Mouse (Mus musculus) kidney, embryonic 16.5 days (tissue): ENCODE results near the gene Rnf5. TPM values are rescaled to one million over a fixed set of nuclear protein-coding genes. Genes with fewer than 3 reads are reported as not detected.

Source experiments
- ATAC-seq: fragments of 200-750 bp; cut with Nextera tagmentation; 2 replicates; pipeline ENCODE4 v1.8.0; 2017; ENCODE audit warnings: moderate TSS enrichment; ENCODE audit not compliant: low FRiP score, low TSS enrichment
- H3K27ac ChIP-seq: fragments of 300-500 bp; sonication (generic); 2 replicates; pipeline ENCODE4 v1.5.1; 2014; ENCODE audit warnings: low read length
- H3K27me3 ChIP-seq: fragments of 300-500 bp; sonication (generic); 2 replicates; pipeline ENCODE4 v1.6.1; 2014; ENCODE audit warnings: low read length, control low read depth, mixed read lengths; ENCODE audit not compliant: insufficient read depth
- H3K36me3 ChIP-seq: fragments of 300-500 bp; sonication (generic); 2 replicates; pipeline ENCODE4 v1.6.1; 2014; ENCODE audit warnings: low read length, control low read depth, mixed read lengths; ENCODE audit not compliant: insufficient read depth
- H3K4me1 ChIP-seq: fragments of 300-500 bp; sonication (generic); 2 replicates; pipeline ENCODE4 v1.6.1; 2014; ENCODE audit warnings: low read length, control low read depth, mixed read lengths; ENCODE audit not compliant: insufficient read depth
- H3K4me2 ChIP-seq: fragments of 300-500 bp; sonication (generic); replicated peaks from 2 replicates; pipeline ENCODE4 v1.6.1; 2014; ENCODE audit warnings: low read depth, low read length
- H3K4me3 ChIP-seq: fragments of 300-500 bp; sonication (generic); 2 replicates; pipeline ENCODE4 v1.5.1; 2014; ENCODE audit warnings: mild to moderate bottlenecking, low read length
- H3K9ac ChIP-seq: fragments of 300-500 bp; sonication (generic); replicated peaks from 2 replicates; pipeline ENCODE4 v1.6.1; 2014; ENCODE audit warnings: low read length
- H3K9me3 ChIP-seq: fragments of 300-500 bp; sonication (generic); 2 replicates; pipeline ENCODE4 v1.6.1; 2016; ENCODE audit warnings: low read length, control low read depth
- WGBS: fragments of 180-500 bp; shearing (Covaris S2); extraction: QIAGEN DNeasy Blood & Tissue Kit; methylation state at CpG from one replicate; pipeline ENCODE4 v1.1.7; 2014; 5-methylcytosine and 5-hydroxymethylcytosine counted together
- polyA plus RNA-seq: library from polyadenylated mRNA; unstranded; fragments of >200 nt; fragmentation: Nextera tagmentation; extraction: Ambion mirVana; gene quantifications from 2 replicates; pipeline ENCODE4 v1.2.1, GENCODE M21; 2015

The Rnf5 gene
- polyA plus RNA-seq, 1 experiment from 2014 or later: 185 TPM

DNA sequence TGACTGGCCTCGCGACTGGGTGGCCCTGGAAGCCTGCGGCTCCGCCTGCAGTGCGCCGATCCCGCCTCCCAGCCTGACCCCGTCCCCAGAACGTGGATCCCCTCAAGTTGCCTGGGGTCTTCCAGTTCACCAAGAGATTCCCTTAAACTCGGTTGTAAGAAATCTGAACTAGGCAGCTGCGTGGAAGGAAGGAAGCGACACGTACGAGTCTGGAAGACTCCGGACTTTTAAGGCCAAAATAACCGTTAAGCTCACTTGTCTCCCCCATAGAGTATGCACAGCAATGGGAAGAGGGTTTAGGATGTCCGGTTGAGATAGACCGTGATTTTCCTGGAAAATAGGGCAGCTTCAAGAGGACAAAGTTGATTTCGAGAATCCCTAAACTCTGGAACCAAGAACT lies 15.7 kb downstream of the Rnf5 start:
- Histone ChIP-seq H3K4me3 (peak overlapping the region; percentile 68), H3K4me2 (peak overlapping the region; percentile 95), H3K4me1 (peaks cover 48% of the 10 kb centered on the region), H3K9ac (peak overlapping the region; percentile 84), H3K27me3 (no peaks in the 10 kb centered on the region), H3K36me3 (no peaks in the 10 kb centered on the region), H3K27ac (peak overlapping the region; percentile 98), H3K9me3 (no peaks in the 10 kb centered on the region)
- 4% methylated on average over 19 of the region's 19 CpGs for WGBS
- no peak for ATAC-seq

DNA sequence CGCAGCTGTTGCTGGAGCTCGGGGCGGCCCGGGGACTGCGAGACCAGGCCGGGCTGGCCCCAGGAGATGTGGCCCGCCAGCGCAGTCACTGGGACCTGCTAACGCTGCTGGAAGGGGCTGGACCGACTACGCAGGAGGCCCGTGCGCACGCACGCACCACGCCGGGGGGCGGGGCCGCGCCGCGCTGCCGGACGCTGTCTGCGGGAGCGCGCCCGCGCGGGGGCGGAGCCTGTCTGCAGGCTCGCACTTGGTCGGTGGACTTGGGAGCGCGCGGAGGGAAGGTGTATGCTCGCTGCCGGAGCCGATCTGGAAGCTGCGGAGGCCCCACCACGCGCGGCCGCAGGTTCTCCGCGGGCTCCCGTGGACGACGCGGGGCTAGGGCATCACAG lies 16.1 kb downstream of the Rnf5 start:
- Histone ChIP-seq H3K27me3 (no peaks in the 10 kb centered on the region), H3K36me3 (no peaks in the 10 kb centered on the region), H3K4me1 (peaks cover 48% of the 10 kb centered on the region), H3K27ac (peak overlapping the region; percentile 98), H3K4me3 (peak overlapping the region; percentile 68), H3K9me3 (no peaks in the 10 kb centered on the region), H3K9ac (peak overlapping the region; percentile 84), H3K4me2 (peak overlapping the region; percentile 95)
- under 1% methylated on average over 48 of the region's 50 CpGs for WGBS
- ATAC-seq: peak; percentile 75

DNA sequence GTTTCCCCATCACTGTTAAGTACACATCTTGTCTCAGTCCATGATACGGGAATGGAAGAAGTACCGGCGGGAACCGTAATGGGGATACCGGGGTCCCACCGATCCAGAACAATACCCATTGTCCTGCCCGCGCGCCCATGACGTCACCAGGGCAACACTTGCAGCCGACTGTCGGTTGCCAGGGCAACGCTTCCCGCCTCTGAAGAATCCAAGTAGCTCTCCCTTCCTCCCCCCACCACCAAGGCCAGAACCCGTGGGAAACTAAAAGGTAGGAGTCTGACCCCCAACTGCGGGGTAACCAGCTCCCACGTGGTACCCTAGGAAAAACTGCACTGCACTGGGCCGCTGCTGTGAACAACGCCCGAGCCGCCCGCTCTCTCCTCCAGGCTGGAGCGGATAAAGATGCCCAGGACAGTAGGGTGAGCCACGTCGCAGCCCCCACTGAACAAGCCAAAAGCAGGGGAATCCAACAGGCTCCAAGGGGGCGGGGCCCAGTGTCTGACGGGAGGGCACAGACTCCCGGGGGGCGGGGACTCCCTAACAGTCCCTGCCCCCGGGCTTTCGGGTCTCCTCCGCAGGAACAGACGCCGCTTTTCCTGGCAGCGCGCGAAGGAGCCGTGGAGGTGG lies 16.6 kb downstream of the Rnf5 start:
- Histone ChIP-seq H3K27me3 (no peaks in the 10 kb centered on the region), H3K4me2 (peak overlapping the region; percentile 95), H3K4me3 (peak overlapping the region; percentile 68), H3K36me3 (no peaks in the 10 kb centered on the region), H3K27ac (peak overlapping the region; percentile 98), H3K4me1 (peaks cover 48% of the 10 kb centered on the region), H3K9me3 (no peaks in the 10 kb centered on the region), H3K9ac (peak overlapping the region; percentile 84)
- WGBS: under 1% methylated on average over 38 of the region's 38 CpGs
- ATAC-seq: peak; percentile 78

DNA sequence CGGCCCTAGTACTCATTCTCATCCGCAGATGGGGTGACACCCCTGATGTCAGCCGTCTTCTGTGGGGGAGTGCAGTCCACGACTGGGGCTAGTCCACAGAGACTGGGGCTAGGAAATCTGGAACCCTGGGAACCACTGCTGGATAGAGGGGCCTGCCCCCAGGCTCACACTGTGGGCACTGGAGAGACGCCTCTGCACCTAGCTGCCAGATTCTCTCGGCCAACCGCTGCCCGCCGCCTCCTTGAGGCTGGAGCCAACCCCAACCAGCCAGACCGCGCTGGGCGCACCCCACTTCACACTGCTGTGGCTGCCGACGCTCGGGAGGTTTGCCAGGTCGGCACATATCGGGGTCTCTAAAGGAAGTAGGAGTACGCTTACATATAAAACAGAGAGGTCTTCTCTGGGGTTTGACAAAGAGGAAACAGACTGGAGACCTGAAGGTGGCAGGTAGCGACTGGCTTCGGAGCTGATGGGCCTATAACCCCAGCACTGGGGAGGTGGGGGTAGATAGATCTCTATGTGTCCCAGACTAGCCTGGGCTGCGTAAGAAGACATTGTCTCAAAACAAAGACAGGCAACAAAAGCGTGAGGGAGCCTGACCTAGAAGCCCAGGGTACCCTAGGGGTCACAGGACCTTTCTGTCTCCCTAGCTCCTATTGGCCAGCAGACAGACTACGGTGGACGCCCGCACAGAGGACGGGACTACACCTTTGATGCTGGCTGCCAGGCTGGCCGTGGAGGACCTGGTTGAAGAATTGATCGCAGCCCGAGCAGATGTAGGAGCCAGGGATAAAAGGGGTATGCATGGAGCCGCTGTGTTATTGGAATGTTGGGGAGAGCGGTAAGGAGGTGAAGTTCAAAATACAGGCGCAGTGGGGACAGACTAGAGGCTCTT lies 17.4 kb downstream of the Rnf5 start:
- 28% methylated on average over 32 of the region's 32 CpGs for WGBS

DNA sequence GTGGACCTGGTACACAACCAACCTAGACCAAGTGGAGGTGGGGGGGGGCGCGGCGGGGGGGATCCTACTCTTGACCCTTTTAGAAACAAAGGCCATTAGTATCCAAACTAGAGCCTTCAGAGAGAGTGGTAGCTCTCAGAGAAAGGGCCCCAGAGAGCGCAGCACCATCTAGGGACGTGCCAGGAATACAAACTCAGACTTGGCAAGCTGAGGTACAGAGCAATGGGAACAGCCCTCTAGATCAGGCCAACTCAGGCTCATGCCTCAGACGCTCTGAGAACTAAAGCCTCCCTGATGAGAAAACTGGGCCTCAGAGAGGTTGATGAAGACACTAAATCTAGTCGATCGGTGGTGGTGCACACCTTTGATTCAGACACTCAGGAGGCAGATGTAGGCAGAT lies 18.4 kb downstream of the Rnf5 start:
- Histone ChIP-seq H3K9me3 (no peaks in the 10 kb centered on the region), H3K4me3 (no peak overlapping the region), H3K36me3 (no peaks in the 10 kb centered on the region), H3K4me1 (peaks cover 32% of the 10 kb centered on the region), H3K9ac (no peak overlapping the region), H3K4me2 (no peak overlapping the region), H3K27me3 (no peaks in the 10 kb centered on the region), H3K27ac (no peak overlapping the region)
- no peak for ATAC-seq
- 94% methylated on average over 8 of the region's 8 CpGs for WGBS

More for the DNA sequence above, 17.4 kb downstream of the Rnf5 start:
- no peaks in the 10 kb centered on the region for H3K36me3 ChIP-seq
- peaks cover 42% of the 10 kb centered on the region for H3K4me1 ChIP-seq
- peak overlapping the region; percentile 98 for H3K27ac ChIP-seq
- H3K9ac ChIP-seq: peak overlapping the region; percentile 84
- H3K27me3 ChIP-seq: no peaks in the 10 kb centered on the region
- ATAC-seq: 0 out of 2 replicates have a peak, but pooled peaks have one; percentile 0
- peak overlapping the region; percentile 68 for H3K4me3 ChIP-seq
- H3K9me3 ChIP-seq: no peaks in the 10 kb centered on the region
- peak overlapping the region; percentile 95 for H3K4me2 ChIP-seq

DNA sequence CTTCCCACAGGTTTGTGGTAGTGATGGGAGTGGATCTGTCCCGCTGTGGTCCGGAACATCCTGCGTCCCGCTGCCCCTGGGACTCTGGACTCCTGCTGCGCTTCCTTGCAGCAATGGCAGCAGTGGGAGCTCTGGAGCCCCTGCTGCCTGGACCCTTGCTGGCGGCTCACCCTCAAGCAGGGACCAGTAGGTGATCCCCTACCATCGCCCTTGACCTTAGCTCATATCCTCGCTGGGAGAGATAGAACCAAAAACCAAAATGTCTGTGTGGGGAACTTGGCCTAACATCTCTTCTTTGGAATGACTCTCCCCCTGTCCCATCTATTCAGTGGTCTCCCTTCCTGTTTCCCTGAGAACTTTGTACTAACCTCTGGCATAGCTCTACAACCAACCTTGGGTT lies 19.7 kb downstream of the Rnf5 start:
- Histone ChIP-seq H3K27ac (no peak overlapping the region), H3K4me1 (peaks cover 19% of the 10 kb centered on the region), H3K9ac (no peak overlapping the region), H3K27me3 (no peaks in the 10 kb centered on the region), H3K9me3 (no peaks in the 10 kb centered on the region), H3K36me3 (no peaks in the 10 kb centered on the region), H3K4me3 (no peak overlapping the region), H3K4me2 (no peak overlapping the region)
- no peak for ATAC-seq
- WGBS: 88% methylated on average over 8 of the region's 8 CpGs

DNA sequence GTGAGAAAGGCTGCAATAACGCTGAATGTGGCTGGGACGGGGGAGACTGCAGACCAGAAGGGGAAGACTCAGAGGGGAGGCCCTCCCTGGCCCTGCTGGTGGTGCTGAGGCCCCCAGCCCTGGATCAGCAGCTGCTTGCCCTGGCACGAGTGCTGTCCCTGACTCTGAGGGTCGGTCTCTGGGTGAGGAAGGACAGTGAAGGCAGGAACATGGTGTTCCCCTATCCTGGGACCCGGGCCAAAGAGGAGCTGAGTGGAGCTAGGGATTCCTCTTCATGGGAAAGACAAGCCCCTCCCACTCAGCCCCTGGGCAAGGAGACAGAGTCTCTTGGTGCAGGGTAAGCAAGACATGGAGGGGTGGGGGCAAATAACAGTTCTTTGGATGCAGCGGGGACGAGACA lies 20.1 kb downstream of the Rnf5 start:
- no peak overlapping the region for H3K9ac ChIP-seq
- H3K4me1 ChIP-seq: peaks cover 15% of the 10 kb centered on the region
- no peak overlapping the region for H3K27ac ChIP-seq
- H3K9me3 ChIP-seq: no peaks in the 10 kb centered on the region
- 64% methylated on average over 7 of the region's 7 CpGs for WGBS
- no peaks in the 10 kb centered on the region for H3K36me3 ChIP-seq
- no peak overlapping the region for H3K4me3 ChIP-seq
- no peak for ATAC-seq
- no peaks in the 10 kb centered on the region for H3K27me3 ChIP-seq
- H3K4me2 ChIP-seq: no peak overlapping the region

DNA sequence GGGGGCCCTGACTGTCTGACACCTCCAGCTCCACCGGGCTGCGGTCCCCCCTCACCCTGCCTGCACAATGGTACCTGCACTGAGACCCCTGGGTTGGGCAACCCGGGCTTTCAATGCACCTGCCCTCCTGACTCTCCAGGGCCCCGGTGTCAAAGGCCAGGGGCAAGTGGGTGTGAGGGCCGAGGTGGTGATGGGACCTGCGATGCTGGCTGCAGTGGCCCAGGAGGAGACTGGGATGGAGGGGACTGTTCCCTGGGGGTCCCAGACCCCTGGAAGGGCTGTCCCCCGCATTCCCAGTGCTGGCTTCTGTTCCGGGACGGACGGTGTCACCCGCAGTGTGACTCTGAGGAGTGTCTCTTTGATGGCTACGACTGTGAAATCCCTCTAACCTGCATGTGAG lies 21.0 kb downstream of the Rnf5 start:
- H3K4me3 ChIP-seq: no peak overlapping the region
- no peaks in the 10 kb centered on the region for H3K36me3 ChIP-seq
- no peak for ATAC-seq
- 84% methylated on average over 12 of the region's 12 CpGs for WGBS
- H3K27ac ChIP-seq: no peak overlapping the region
- no peaks in the 10 kb centered on the region for H3K27me3 ChIP-seq
- H3K4me1 ChIP-seq: peaks cover 9% of the 10 kb centered on the region
- H3K9ac ChIP-seq: no peak overlapping the region
- H3K4me2 ChIP-seq: no peak overlapping the region
- H3K9me3 ChIP-seq: no peaks in the 10 kb centered on the region

DNA sequence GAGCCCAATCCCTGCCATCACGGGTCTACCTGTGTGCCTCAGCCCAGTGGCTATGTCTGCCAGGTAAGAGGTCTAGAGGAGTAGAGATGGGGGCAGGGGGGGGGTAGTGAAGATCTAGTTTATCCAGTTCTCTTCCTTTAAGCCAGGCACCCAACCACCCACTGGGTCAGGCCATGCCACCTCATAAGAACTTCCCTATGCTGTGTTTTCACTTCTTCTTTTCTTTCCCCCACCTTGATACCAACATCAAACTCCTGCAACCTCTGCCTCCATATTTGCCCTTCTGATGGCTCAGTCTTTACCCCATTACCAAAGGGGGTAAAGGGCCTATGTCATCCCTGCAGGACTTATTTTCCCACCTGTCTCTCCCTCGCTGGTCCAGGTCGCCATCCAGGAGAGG lies 25.4 kb downstream of the Rnf5 start:
- H3K27ac ChIP-seq: no peak overlapping the region
- H3K4me3 ChIP-seq: no peak overlapping the region
- 96% methylated on average over 3 of the region's 3 CpGs for WGBS
- H3K36me3 ChIP-seq: no peaks in the 10 kb centered on the region
- H3K9me3 ChIP-seq: no peaks in the 10 kb centered on the region
- H3K4me1 ChIP-seq: no peaks in the 10 kb centered on the region
- H3K9ac ChIP-seq: no peak overlapping the region
- ATAC-seq: no peak
- H3K27me3 ChIP-seq: no peaks in the 10 kb centered on the region
- H3K4me2 ChIP-seq: no peak overlapping the region

DNA sequence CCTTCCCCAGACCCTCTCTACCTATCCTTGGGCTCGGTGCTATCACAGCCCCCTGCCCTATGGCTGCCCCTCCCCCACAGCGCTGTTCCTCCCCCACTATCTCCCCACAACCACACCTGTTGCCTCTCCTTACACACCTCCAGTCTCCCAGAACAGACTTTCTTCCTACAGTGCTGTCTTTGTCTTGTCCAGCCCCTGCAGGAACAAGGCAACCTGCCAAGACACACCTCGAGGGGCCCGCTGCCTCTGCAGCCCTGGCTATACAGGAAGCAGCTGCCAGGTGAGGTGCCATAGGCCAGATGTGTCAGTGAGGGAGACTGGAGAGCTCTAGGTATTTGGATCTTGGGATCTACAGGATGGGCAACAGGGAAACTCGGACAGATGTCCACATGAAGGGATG lies 26.9 kb downstream of the Rnf5 start:
- H3K4me3 ChIP-seq: no peak overlapping the region
- H3K27me3 ChIP-seq: no peaks in the 10 kb centered on the region
- ATAC-seq: no peak
- no peaks in the 10 kb centered on the region for H3K9me3 ChIP-seq
- 69% methylated on average over 5 of the region's 5 CpGs for WGBS
- H3K4me2 ChIP-seq: no peak overlapping the region
- no peaks in the 10 kb centered on the region for H3K36me3 ChIP-seq
- no peak overlapping the region for H3K27ac ChIP-seq
- no peak overlapping the region for H3K9ac ChIP-seq
- no peaks in the 10 kb centered on the region for H3K4me1 ChIP-seq
